In the genomic region with DNA sequence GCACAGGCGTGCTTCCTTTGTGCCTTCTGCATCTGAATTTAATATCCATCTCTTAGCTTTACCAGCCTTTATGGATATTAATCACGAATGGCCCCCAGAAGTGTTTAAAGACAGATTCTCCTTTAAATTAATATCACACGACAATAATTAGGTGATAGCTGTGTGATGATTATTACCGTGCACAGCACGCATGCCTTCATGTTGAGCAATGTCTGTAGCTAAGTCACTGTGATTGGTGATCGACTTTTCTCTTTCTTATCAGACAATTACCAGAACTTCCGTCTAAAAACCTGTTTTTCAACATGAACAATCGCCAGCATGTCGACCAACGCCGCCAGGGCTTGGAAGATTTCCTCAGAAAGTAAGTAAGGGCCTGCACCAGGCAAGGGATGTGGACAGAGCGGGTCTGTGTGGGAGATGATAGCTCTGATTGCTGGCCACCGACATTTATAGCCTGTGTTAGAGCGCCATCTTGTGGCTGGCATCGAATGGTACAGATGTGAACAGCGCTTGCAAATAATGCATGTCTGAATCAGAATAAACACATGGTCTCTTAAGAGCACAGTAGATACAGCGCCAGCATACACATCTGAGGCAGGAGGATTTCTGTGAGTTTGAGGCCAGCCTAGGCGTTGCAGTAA, we compare ENCODE assay signal across 8 mouse cellular contexts. TPM values are rescaled to one million over a fixed set of nuclear protein-coding genes. Genes with fewer than 3 reads are reported as not detected.
A peak's percentile ranks its signal among the peaks of the same experiment; 100 is the strongest.
DNase-seq lines count a peak whose midpoint lies in the region; ATAC-seq and TF ChIP-seq lines count a peak whose summit lies in the region.

No protein-coding gene starts in this region.

- no peak overlapping the region for H3K4me3 ChIP-seq in ES-Bruce4 (ENCODE audit: low read depth, low read length)
- H3K4me3 ChIP-seq in forebrain, embryonic 13.5 days, result no peak overlapping the region
- H3K4me3 ChIP-seq in liver, embryonic 16.5 days (ENCODE audit: low read depth, low read length), result no peak overlapping the region
- H3K4me3 ChIP-seq in neural tube, embryonic 14.5 days (ENCODE audit: low read depth, low read length), result no peak overlapping the region

- ATAC-seq in forebrain, embryonic 13.5 days, result peak; percentile 92
- ATAC-seq in liver, embryonic 16.5 days (ENCODE audit: low read depth), result 0 out of 2 replicates have a peak, but pooled peaks have one; percentile 45
- peak; percentile 91 for ATAC-seq in neural tube, embryonic 14.5 days (ENCODE audit: low read depth)

- 31% methylated on average over 18 of the region's 18 CpGs for WGBS in forebrain, embryonic 13.5 days
- WGBS in liver, embryonic 16.5 days (ENCODE audit: insufficient replicate concordance), result 17% methylated on average over 18 of the region's 18 CpGs
- WGBS in neural tube, embryonic 14.5 days, result 26% methylated on average over 18 of the region's 18 CpGs

- no peaks in the 10 kb centered on the region for H3K27me3 ChIP-seq in ES-Bruce4 (ENCODE audit: control insufficient read depth, insufficient read depth, low read length, poor library complexity, severe bottlenecking)
- H3K27me3 ChIP-seq in forebrain, embryonic 13.5 days, result no peaks in the 10 kb centered on the region
- H3K27me3 ChIP-seq in liver, embryonic 16.5 days (ENCODE audit: control insufficient read depth, insufficient read depth, low read depth, low read length), result no peaks in the 10 kb centered on the region
- H3K27me3 ChIP-seq in neural tube, embryonic 14.5 days (ENCODE audit: control insufficient read depth, insufficient read depth, low read length), result no peaks in the 10 kb centered on the region

- intact Hi-C loops in heart, postnatal 14 days (cut with DNase I), result loop anchor here (1.0 to 10.0 kb wide), 4 partner anchors 71 to 415 kb away; no protein-coding TSS in a partner anchor

- H3K36me3 ChIP-seq in ES-Bruce4 (ENCODE audit: control insufficient read depth, insufficient read depth, low read length, poor library complexity, severe bottlenecking), result peaks cover 12% of the 10 kb centered on the region
- H3K36me3 ChIP-seq in forebrain, embryonic 13.5 days (ENCODE audit: poor library complexity, severe bottlenecking), result no peaks in the 10 kb centered on the region
- no peaks in the 10 kb centered on the region for H3K36me3 ChIP-seq in liver, embryonic 16.5 days (ENCODE audit: control insufficient read depth, insufficient read depth)
- no peaks in the 10 kb centered on the region for H3K36me3 ChIP-seq in neural tube, embryonic 14.5 days (ENCODE audit: control insufficient read depth, insufficient read depth, low read length)

- H3K27ac ChIP-seq in ES-Bruce4 (ENCODE audit: insufficient read depth, low read length), result no peak overlapping the region
- H3K27ac ChIP-seq in forebrain, embryonic 13.5 days, result no peak overlapping the region
- H3K27ac ChIP-seq in liver, embryonic 16.5 days (ENCODE audit: low read length), result no peak overlapping the region
- no peak overlapping the region for H3K27ac ChIP-seq in neural tube, embryonic 14.5 days (ENCODE audit: low read depth, low read length)

- TF ChIP-seq CTCF in ES-Bruce4 (IDR thresholded peaks at IDR 0.05; ENCODE audit: low read depth, low read length), result peak; percentile 81

- H3K4me1 ChIP-seq in ES-Bruce4 (ENCODE audit: control insufficient read depth, insufficient read depth, low read length), result peaks cover 2% of the 10 kb centered on the region
- H3K4me1 ChIP-seq in forebrain, embryonic 13.5 days, result 0 out of 2 replicates have a peak, but pooled peaks cover 1% of the 10 kb centered on the region
- H3K4me1 ChIP-seq in liver, embryonic 16.5 days (ENCODE audit: control insufficient read depth, low read depth, low read length), result no peaks in the 10 kb centered on the region; the same call in 1 of the 2 replicates
- H3K4me1 ChIP-seq in neural tube, embryonic 14.5 days (ENCODE audit: control insufficient read depth, insufficient read depth, low read length), result no peaks in the 10 kb centered on the region; the same call in 1 of the 2 replicates

- H3K9me3 ChIP-seq in ES-Bruce4 (replicated peaks; ENCODE audit: control insufficient read depth, insufficient read depth, low read length, poor library complexity, severe bottlenecking), result no peaks in the 10 kb centered on the region
- H3K9me3 ChIP-seq in forebrain, embryonic 13.5 days (replicated peaks), result no peaks in the 10 kb centered on the region
- no peaks in the 10 kb centered on the region for H3K9me3 ChIP-seq in liver, embryonic 16.5 days (replicated peaks; ENCODE audit: control insufficient read depth, low read length)
- H3K9me3 ChIP-seq in neural tube, embryonic 14.5 days (ENCODE audit: control insufficient read depth, low read length), result no peaks in the 10 kb centered on the region

- TF ChIP-seq EP300 in ES-Bruce4 (IDR thresholded peaks at IDR 0.05; ENCODE audit: insufficient read depth, low read depth, low read length), result no peak

- no peak overlapping the region for H3K9ac ChIP-seq in ES-Bruce4 (ENCODE audit: low read depth, poor library complexity, severe bottlenecking)
- H3K9ac ChIP-seq in forebrain, embryonic 13.5 days, result no peak overlapping the region
- no peak overlapping the region for H3K9ac ChIP-seq in liver, embryonic 16.5 days (ENCODE audit: low read depth, low read length)
- no peak overlapping the region for H3K9ac ChIP-seq in neural tube, embryonic 14.5 days (replicated peaks; ENCODE audit: low read depth, low read length)

- no peak for TF ChIP-seq POLR2A in ES-Bruce4 (IDR thresholded peaks at IDR 0.05; ENCODE audit: insufficient read depth, low read length)

- H3K4me2 ChIP-seq in forebrain, embryonic 13.5 days, result no peak overlapping the region
- H3K4me2 ChIP-seq in liver, embryonic 16.5 days (ENCODE audit: low read depth, low read length), result no peak overlapping the region
- H3K4me2 ChIP-seq in neural tube, embryonic 14.5 days (ENCODE audit: low read depth, low read length), result no peak overlapping the region

- DNase-seq in c-Kit-positive CD71-positive TER-119-positive erythroid progenitor cells, embryonic 14.5 days (ENCODE audit: low spot score), result peak; percentile 71
- peak; percentile 87 to 93 for DNase-seq in heart, postnatal 14 days
- DNase-seq in kidney, postnatal 4 days, result peak; percentile 92
- peak; percentile 64 for DNase-seq in telencephalon, adult 2 months (ENCODE audit: low read depth, low spot score)

RNA-seq across cellular contexts. Expression of a gene that starts 56.5 kb away (rescaled TPM):
- 79.2 and 87.2 TPM in 2 replicates for polyA plus RNA-seq in ES-Bruce4 (2011; ENCODE audit: insufficient read depth, insufficient read length, low read depth, missing spikeins)
- 41.2 and 43.8 TPM in 2 replicates for polyA plus RNA-seq in forebrain, embryonic 13.5 days (2015; fragmentation: Nextera tagmentation; extraction: Ambion mirVana)
- 10 to 100 TPM in 1 of 2 experiments, 1 to 10 TPM in 1; 7.3 to 10.8 TPM for total RNA-seq in heart, postnatal 14 days (2021)
- 8.8 TPM in 2 replicates for polyA plus RNA-seq in liver, embryonic 16.5 days (2015; fragmentation: Nextera tagmentation; extraction: Ambion mirVana)
- polyA plus RNA-seq in neural tube, embryonic 14.5 days (2014; fragmentation: Nextera tagmentation; extraction: Ambion mirVana), result 62.4 and 63.9 TPM in 2 replicates
